Mouse (Mus musculus): Measurements from ENCODE around the gene Iqcn.

Iqcn gene

DNA sequence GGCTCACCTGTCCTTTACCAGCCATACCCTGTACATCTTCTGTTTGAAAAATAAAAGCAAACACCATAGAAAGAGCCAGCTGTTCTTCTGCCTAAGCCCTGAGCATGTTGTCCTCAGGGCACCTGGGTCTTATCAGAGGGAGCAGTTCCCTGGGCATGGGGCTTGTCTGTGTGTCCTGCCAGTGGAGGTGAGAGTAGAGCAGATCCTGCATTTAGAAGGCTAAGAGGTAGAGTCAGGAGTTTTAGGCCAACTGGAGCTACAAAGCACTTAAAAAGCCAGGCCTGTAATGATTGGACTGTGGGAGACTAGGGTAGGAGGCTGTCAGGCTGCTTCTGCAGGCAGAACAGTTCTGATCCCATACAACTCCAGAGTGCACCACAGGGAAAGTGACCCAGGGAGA lies 24.6 kb upstream of the Iqcn start:
- no peak for DNase-seq (ENCODE audit: low spot score in 2 of 2)

DNA sequence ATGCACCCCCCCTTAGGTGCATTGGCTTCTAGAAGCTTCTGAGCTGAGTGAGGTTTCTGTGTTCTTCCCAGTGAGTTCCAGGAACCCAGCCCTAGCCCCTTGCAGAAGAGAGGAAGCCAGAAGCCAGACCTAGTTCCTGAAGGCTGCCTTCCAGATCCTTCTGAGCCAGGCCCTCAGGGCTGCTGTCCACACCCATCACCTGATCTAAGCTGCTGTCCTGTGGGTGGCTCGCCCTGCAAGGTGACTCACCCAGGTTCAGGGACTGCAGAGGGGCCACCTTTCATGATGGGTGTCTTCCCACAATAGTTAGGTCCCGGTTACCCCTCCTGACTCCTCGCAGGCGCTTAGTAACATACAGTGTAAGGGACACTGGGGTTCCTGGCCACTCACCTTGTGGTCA lies 23.9 kb upstream of the Iqcn start:
- no peak for DNase-seq (ENCODE audit: low spot score in 2 of 2)

DNA sequence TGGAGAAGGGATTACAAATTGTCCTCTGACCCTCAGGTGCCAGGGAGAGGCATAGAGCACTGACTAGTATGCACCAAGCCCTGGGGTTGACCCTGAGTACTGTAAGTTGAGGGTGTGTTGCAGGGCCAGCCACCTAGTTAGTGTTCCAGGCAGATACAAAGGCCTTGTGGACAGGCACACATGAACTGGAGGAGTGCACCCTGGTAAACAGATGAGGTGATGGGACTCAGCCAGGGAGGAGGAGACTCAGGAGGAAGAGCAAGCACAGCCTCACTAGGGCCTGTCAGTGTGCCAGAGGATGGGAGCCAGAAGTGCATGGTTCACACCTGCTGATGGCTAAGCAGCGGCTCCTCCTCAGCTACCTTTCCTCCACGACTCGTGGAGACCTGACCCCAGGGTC lies 23.2 kb upstream of the Iqcn start:
- DNase-seq (ENCODE audit: low spot score in 2 of 2): peak in 1 of 2 experiments; percentile 26

DNA sequence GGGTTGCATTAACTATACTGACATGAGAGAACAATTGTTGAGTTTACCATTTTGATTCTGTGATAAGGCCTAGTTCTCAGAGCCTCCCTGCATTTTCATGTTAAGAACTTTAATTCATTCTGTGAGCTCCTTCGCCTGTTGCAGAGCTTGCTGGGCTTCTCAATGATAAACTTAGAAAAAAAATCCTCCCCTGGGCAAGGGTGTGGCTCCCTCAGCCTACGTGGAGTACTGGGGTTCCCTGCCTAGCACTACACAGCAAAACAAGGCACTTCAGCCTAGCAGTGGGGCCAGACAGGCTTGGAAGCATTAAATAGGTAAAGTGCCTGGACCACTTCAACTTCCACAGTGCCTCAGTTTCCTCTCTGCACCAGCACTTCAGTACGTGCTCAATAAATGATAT lies 21.8 kb upstream of the Iqcn start:
- peak in 1 of 2 experiments; percentile 24 for DNase-seq (ENCODE audit: low spot score in 2 of 2)

DNA sequence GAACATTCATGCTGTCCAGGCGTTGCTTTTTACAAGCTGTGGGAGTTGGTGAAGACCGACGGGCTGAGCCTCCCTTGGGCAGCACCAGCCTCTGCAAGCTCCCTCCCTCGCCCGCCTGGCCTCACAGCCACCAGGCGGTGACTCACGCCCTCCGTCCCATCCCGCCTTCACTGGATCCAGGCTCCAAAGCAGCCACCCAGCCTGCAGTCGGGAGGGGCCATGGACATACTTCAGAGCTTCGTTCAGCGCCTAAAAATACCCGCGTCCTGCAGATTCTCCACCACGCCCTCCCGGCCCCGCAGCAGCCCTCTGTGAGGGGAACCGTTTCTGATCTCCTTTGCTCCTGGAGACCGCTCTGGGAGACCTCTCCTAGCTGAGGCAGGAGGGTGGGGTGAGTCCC lies 21.1 kb upstream of the Iqcn start:
- peak; percentile 83 to 90 for DNase-seq (ENCODE audit: low spot score in 2 of 2)

GRCm38 (mm10) chr8:70682692-70683091 lies 20.6 kb upstream of the Iqcn start:
- peak in 1 of 2 experiments; percentile 17 for DNase-seq (ENCODE audit: low spot score in 2 of 2)

DNA sequence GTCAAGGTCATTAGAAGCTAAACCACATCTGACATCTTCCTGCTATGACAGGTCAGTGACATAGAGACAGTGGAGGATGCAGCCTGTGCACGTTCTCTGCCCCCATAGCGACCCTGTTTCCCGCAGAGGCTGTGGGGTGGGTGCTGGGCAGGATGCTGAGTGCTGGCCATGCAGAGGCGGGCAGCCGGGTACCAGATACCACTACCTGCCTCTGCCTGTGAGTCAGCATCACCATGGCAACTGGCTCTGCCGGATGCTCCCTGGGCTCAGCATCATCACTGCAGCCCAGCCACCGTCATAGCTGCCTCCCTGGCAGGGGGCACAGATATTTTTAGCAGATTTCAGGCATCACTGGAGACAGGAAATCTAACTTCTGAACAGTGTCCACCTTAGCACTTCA lies 19.0 kb upstream of the Iqcn start:
- DNase-seq (ENCODE audit: low spot score in 2 of 2): no peak

GRCm38 (mm10) chr8:70687576-70687975 lies 15.7 kb upstream of the Iqcn start:
- peak; percentile 77 to 84 for DNase-seq (ENCODE audit: low spot score in 2 of 2)

GRCm38 (mm10) chr8:70688136-70688535 lies 15.1 kb upstream of the Iqcn start:
- no peak for DNase-seq (ENCODE audit: low spot score in 2 of 2)

GRCm38 (mm10) chr8:70689892-70690390 lies 13.3 kb upstream of the Iqcn start:
- no peak for DNase-seq (ENCODE audit: low spot score in 2 of 2)

GRCm38 (mm10) chr8:70691230-70691629 lies 12.0 kb upstream of the Iqcn start:
- DNase-seq (ENCODE audit: low spot score in 2 of 2): no peak

- DNase-seq (ENCODE audit: low spot score in 2 of 2): no peak
Observed at GRCm38 (mm10) chr8:70691727-70692231, 11.5 kb upstream of the Iqcn start.

DNA sequence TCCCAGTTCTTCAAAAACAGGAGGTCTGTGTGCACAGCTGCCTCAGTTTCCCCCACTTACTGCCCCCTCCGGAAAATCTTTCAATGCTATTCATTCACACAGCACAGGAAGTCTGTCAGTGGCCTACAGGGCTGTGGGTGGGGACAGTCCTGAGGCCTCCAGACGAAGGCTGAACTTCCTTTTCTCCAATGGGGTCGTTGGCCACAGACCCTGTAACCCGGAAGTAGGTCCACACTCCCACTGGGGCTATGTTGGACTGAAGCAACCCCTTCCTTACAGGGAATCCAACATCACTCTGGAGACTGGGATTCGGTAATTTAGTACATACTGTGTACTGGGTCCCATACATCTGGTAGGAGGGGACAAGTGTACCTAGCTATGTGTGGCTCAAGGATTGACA lies 9.6 kb upstream of the Iqcn start:
- DNase-seq (ENCODE audit: low spot score in 2 of 2): no peak

GRCm38 (mm10) chr8:70695318-70696018 lies 7.8 kb upstream of the Iqcn start:
- peak in 1 of 2 experiments; percentile 46 for DNase-seq (ENCODE audit: low spot score in 2 of 2)

DNA sequence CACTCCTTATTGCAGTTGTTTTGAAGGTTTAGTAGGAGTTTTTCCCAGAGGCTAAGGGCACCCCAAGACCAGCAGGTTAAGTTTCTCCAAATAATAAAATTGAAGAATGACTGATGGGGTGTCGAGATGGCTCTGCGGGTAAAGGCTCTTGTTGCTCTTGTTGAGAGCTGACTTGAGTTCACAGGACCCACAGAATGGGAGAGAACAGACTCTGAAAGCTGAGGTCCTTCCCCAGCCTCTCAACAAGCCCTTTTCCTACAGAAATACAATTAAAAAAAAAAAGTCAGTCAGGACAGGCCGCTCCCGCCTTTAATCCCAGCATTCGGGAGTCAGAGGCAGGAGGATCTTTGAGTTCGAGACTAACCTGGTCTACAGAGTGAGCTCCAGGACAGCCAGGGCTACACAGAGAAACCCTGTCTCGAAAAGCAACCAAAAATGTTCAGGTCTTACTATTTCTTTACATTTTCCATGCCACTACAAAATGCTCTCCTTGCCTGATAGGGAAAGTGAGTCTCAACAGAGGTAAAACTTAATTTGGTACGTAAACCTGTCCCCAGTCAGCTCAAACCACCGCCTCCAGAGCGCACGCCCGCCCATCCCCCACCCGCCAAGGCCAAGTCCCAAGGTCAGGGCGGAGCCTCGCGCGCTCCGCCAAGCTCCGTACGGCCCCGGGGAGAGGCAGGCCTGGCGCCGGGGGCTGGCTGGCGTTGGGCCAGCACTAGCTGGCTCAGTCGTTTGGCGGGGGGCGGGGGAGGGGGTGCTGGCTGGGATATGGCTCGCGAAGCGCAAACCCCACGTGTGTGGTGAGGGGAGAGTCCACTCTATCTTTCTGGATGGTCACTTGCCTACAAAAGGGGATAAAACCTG lies 7.0 kb upstream of the Iqcn start:
- peak in 1 of 2 experiments; percentile 73 for DNase-seq (ENCODE audit: low spot score in 2 of 2)

DNA sequence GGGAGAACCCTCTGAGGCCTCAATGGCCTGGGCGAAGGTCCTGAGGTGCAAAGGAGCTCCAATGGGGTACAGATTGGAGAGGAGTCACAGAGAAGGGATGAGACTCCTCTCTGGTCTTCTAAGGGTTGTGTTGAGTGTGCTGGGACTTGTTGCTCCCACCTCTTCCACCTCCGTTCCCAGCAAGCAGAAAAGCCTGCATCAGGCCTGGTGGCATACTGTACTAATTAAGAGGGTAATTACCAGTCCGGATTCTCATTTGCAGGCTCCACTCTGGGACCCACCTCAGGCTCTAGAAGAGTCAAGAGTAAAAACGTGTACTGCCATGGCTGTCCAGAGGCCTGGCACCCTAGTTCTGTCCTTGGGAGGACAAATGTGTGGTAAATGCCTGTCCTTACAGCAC lies 6.3 kb upstream of the Iqcn start:
- DNase-seq (ENCODE audit: low spot score in 2 of 2): no peak

- DNase-seq (ENCODE audit: low spot score in 2 of 2): no peak
Observed at GRCm38 (mm10) chr8:70697366-70698250, 5.6 kb upstream of the Iqcn start.

GRCm38 (mm10) chr8:70698310-70699109 lies 4.7 kb upstream of the Iqcn start, which contains the start of gene Jund:
TSS of gene Jund (plus strand) at chr8:70698949.
- DNase-seq (ENCODE audit: low spot score in 2 of 2): peak; percentile 99

GRCm38 (mm10) chr8:70699116-70699833 lies 4.0 kb upstream of the Iqcn start:
- peak; percentile 66 to 72 for DNase-seq (ENCODE audit: low spot score in 2 of 2)
